Mouse (Mus musculus) lung, embryonic 14.5 days (tissue): ENCODE results near the gene Ddx39. TPM values are rescaled to one million over a fixed set of nuclear protein-coding genes. Genes with fewer than 3 reads are reported as not detected.

ENCODE experiments used
- ATAC-seq: fragments of 200-750 bp; cut with Nextera tagmentation; 2 replicates; pipeline ENCODE4 v1.8.0; 2017; ENCODE audit warnings: mild to moderate bottlenecking, moderate TSS enrichment, moderate library complexity; ENCODE audit not compliant: insufficient read depth
- DNase-seq: peaks from one replicate; pipeline ENCODE4 v3.0.0-alpha.2; 2015
- H3K27ac ChIP-seq: fragments of 300-500 bp; sonication (generic); 2 replicates; pipeline ENCODE4 v1.5.1; 2014; ENCODE audit warnings: low read depth, mild to moderate bottlenecking, moderate library complexity
- H3K27me3 ChIP-seq: fragments of 300-500 bp; sonication (generic); 2 replicates; pipeline ENCODE4 v1.6.1; 2014; ENCODE audit warnings: low read length, control low read depth; ENCODE audit not compliant: insufficient read depth
- H3K36me3 ChIP-seq: fragments of 300-500 bp; sonication (generic); 2 replicates; pipeline ENCODE4 v1.6.1; 2014; ENCODE audit warnings: control low read depth; ENCODE audit not compliant: insufficient read depth
- H3K4me1 ChIP-seq: fragments of 300-500 bp; sonication (generic); 2 replicates; pipeline ENCODE4 v1.6.1; 2014; ENCODE audit warnings: antibody characterized with exemption, control low read depth; ENCODE audit not compliant: insufficient read depth
- H3K4me2 ChIP-seq: fragments of 300-500 bp; sonication (generic); 2 replicates; pipeline ENCODE4 v1.6.1; 2014; ENCODE audit warnings: mild to moderate bottlenecking
- H3K4me3 ChIP-seq: fragments of 300-500 bp; sonication (generic); 2 replicates; pipeline ENCODE4 v1.5.1; 2014; ENCODE audit warnings: low read depth, low read length
- H3K9ac ChIP-seq: fragments of 300-500 bp; sonication (generic); 2 replicates; pipeline ENCODE4 v1.6.1; 2014
- H3K9me3 ChIP-seq: fragments of 300-500 bp; sonication (generic); 2 replicates; pipeline ENCODE4 v1.6.1; 2016; ENCODE audit warnings: low read depth, low read length, control low read depth
- CTCF ChIP-seq: IDR thresholded peaks from 2 replicates; pipeline ENCODE4 v1.5.1; 2016; ENCODE audit warnings: antibody characterized with exemption, low read depth
- WGBS: fragments of 180-500 bp; shearing (Covaris S2); extraction: QIAGEN DNeasy Blood & Tissue Kit; methylation state at CpG from one replicate; pipeline ENCODE4 v1.1.7; 2014; 5-methylcytosine and 5-hydroxymethylcytosine counted together
- polyA plus RNA-seq: library from polyadenylated mRNA; unstranded; fragments of >200 nt; fragmentation: Nextera tagmentation; extraction: Ambion mirVana; gene quantifications from 2 replicates; pipeline ENCODE4 v1.2.1, GENCODE M21; 2014

Ddx39 gene
- polyA plus RNA-seq, 1 experiment from 2014 or later = 199 TPM

DNA sequence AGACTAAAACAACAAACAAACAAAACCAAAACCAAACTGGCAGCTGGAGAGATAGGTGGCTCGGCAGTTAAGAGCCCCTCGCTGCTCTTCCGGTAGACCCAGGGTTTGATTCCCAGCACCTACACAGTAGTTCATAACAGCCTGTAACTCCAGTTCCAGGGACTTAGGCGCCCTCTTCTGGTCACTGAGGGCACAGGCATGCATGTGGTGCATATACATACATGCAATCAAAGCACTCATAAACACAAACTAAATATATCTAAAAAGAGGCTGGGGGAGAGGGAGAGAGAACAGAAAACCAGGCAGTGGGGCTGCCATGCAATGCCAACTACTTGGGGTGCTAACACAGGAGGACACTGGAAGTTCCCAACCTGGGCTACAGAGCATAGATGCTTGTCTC lies 22.4 kb downstream of the Ddx39 start:
- peak overlapping the region; percentile 92 for H3K4me2 ChIP-seq
- H3K27me3 ChIP-seq = no peaks in the 10 kb centered on the region
- peak; percentile 40; the same call in 1 of the 2 replicates for TF ChIP-seq CTCF
- 91% methylated on average over 4 of the region's 4 CpGs for WGBS
- no peaks in the 10 kb centered on the region for H3K9me3 ChIP-seq
- peaks cover 16% of the 10 kb centered on the region for H3K4me1 ChIP-seq
- H3K27ac ChIP-seq = 0 out of 2 replicates have a peak overlapping the region, but pooled peaks have one; percentile 12
- H3K9ac ChIP-seq = no peak overlapping the region
- H3K36me3 ChIP-seq = peaks cover 6% of the 10 kb centered on the region; the same call in 1 of the 2 replicates
- ATAC-seq (no peak), DNase-seq (no peak)
- H3K4me3 ChIP-seq = no peak overlapping the region

DNA sequence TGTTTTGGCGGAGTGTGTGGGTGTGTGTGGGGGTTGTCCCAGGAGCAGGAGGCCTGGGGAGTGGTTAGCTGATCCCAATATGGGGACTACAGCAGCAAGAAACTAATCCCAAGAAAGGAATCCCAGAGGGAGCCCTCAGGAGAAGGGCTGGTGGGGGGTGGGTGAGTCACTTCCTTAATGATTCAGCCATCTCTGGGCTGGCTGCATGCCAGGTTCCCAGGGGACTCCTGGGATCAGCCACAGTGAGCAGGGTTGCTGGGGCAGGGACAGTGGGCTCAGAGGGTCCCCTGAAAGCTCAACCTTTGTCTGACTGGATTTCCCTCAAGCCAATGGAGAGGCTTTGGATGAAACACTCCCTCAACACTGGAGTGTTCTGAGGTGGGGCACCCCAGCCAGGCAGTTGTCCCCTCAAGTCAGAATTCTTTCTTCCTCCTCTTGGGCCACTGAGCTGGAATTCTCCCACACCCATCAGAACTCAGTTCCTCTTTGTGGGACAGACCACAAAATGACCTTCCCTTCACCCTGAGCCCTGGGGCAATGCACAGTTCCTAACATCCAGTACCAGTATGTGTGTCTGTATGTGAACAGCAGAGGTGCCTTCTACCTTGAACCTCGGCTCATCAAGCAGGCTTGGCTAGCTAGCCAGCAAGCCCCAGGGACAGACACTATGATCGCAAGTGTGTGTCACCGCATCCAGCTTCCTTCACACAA lies 23.0 kb downstream of the Ddx39 start:
- peaks cover 16% of the 10 kb centered on the region for H3K4me1 ChIP-seq
- DNase-seq (peak; percentile 81), ATAC-seq (no peak)
- peak overlapping the region; percentile 92 for H3K4me2 ChIP-seq
- no peak overlapping the region; the same call in 1 of the 2 replicates for H3K9ac ChIP-seq
- 66% methylated on average over 4 of the region's 4 CpGs for WGBS
- no peaks in the 10 kb centered on the region for H3K9me3 ChIP-seq
- H3K4me3 ChIP-seq = no peak overlapping the region
- peak overlapping the region; percentile 47 for H3K27ac ChIP-seq
- 0 out of 2 replicates have a peak, but pooled peaks cover 3% of the 10 kb centered on the region for H3K27me3 ChIP-seq
- no peak for TF ChIP-seq CTCF
- peaks cover 6% of the 10 kb centered on the region; the same call in 1 of the 2 replicates for H3K36me3 ChIP-seq

DNA sequence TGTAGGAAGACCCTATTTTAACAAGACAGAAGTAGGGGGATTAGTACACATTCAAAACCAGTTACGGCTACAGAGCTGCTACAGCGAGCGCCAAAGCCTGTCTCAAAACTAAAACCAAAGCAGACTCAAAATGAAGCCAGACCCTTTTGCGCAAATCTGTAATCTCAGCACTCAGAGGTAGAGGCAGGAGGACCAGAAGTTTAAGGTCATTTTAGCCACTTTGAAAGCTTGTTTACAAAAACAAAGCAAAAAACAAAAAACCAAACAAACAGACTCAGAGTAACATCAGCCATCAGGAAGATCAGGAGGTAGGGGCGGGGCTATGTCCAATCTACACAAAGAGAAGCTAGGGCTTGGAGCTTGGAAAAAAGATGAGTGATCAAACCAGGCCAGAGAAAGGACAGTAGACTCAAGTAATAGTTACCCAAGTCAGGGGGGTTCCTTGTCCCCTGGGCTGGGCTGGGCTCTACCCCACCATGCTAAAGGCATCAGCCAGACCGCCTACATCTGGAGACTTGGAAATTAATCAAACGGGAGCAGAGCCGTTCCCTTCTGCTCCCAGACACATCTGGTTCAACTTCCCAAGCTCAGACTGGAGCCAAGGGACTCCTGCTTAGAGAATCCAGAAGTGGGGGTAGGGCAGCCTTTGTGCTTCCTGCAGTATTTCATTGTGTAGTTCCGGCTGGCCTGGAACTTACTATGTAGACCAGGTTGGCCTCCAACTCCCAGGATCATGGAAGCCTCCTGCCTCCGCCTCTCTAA lies 24.2 kb downstream of the Ddx39 start:
- peak overlapping the region; percentile 92 for H3K4me2 ChIP-seq
- peak overlapping the region; percentile 84 for H3K27ac ChIP-seq
- DNase-seq (peak; percentile 83), ATAC-seq (peak; percentile 47)
- no peaks in the 10 kb centered on the region for H3K36me3 ChIP-seq
- H3K4me3 ChIP-seq = peak overlapping the region; percentile 58; the same call in 1 of the 2 replicates
- H3K27me3 ChIP-seq = 0 out of 2 replicates have a peak, but pooled peaks cover 3% of the 10 kb centered on the region
- H3K9me3 ChIP-seq = no peaks in the 10 kb centered on the region
- H3K9ac ChIP-seq = no peak overlapping the region; the same call in 1 of the 2 replicates
- no peak for TF ChIP-seq CTCF
- WGBS = 55% methylated on average over 10 of the region's 10 CpGs
- peaks cover 16% of the 10 kb centered on the region for H3K4me1 ChIP-seq

DNA sequence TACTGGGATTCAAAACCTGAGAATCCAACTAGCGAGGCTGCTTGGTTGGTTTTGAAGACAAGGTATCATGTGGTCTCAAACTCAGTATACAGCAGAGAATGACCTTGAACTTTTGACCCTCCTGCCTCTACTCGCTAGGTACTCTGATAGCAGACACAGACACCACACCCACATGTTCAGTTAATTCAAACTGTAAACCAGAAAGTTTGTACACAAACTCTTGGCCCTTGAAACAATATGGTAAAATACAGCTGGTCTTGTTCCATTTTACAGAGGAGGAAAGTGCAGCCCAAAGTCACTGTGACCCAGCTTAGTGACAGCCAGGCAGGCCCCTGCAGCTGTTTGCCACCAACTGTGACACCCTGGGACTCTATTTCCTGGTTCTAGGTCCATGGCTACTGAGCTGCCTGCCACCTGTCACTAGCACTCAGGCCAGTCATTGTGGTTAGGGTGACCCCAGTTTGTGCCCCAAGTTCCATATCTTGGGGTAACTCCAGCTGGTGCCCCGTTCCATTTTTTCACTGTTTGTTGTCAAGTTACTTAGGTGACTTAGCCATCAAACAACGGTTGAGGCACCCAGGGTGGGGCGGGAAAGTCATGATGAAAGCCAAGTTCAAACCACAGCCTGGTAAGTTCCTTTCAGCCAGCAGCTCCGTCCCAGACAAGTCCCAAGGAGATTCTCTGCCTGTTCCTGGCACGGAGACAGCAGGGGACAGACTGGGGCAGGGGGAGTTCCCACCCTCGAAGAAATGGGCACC lies 24.9 kb downstream of the Ddx39 start:
- H3K4me1 ChIP-seq = peaks cover 16% of the 10 kb centered on the region
- no peak for TF ChIP-seq CTCF
- WGBS = 24% methylated on average over 8 of the region's 8 CpGs
- ATAC-seq (no peak), DNase-seq (peak; percentile 36)
- H3K36me3 ChIP-seq = no peaks in the 10 kb centered on the region
- no peaks in the 10 kb centered on the region for H3K9me3 ChIP-seq
- peak overlapping the region; percentile 92 for H3K4me2 ChIP-seq
- H3K4me3 ChIP-seq = peak overlapping the region; percentile 58
- peak overlapping the region; percentile 84 for H3K27ac ChIP-seq
- H3K9ac ChIP-seq = peak overlapping the region; percentile 29; the same call in 1 of the 2 replicates
- 0 out of 2 replicates have a peak, but pooled peaks cover 3% of the 10 kb centered on the region for H3K27me3 ChIP-seq

DNA sequence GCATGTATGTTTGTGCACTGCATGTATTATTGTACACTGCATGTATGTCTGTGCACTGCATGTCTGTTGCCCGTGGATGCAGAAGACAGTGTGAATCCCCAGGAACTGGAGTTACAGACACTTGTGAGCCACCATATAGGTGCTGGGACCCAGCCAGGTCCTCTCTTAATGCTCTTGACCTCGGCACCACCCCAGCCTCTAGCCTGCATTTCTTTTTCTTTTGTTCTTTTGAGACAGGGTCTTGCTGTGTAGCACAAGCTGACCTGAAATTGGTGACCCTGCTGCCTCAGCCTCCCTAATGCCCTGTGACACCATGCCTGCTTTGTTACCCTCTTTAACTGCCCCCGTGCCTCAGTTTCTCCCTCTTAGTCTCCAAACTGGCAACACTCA lies 25.6 kb downstream of the Ddx39 start:
- H3K36me3 ChIP-seq = no peaks in the 10 kb centered on the region
- peak overlapping the region; percentile 71 for H3K9ac ChIP-seq
- peaks cover 16% of the 10 kb centered on the region for H3K4me1 ChIP-seq
- DNase-seq = no peak
- ATAC-seq = peak; percentile 9; the same call in 1 of the 2 replicates
- peak overlapping the region; percentile 84 for H3K27ac ChIP-seq
- peak overlapping the region; percentile 58 for H3K4me3 ChIP-seq
- no peaks in the 10 kb centered on the region for H3K9me3 ChIP-seq
- H3K4me2 ChIP-seq = peak overlapping the region; percentile 92
- no peak for TF ChIP-seq CTCF
- whole genome bisulfite sequencing = 12% methylated on average over 3 of the region's 3 CpGs
- H3K27me3 ChIP-seq = 0 out of 2 replicates have a peak, but pooled peaks cover 3% of the 10 kb centered on the region

DNA sequence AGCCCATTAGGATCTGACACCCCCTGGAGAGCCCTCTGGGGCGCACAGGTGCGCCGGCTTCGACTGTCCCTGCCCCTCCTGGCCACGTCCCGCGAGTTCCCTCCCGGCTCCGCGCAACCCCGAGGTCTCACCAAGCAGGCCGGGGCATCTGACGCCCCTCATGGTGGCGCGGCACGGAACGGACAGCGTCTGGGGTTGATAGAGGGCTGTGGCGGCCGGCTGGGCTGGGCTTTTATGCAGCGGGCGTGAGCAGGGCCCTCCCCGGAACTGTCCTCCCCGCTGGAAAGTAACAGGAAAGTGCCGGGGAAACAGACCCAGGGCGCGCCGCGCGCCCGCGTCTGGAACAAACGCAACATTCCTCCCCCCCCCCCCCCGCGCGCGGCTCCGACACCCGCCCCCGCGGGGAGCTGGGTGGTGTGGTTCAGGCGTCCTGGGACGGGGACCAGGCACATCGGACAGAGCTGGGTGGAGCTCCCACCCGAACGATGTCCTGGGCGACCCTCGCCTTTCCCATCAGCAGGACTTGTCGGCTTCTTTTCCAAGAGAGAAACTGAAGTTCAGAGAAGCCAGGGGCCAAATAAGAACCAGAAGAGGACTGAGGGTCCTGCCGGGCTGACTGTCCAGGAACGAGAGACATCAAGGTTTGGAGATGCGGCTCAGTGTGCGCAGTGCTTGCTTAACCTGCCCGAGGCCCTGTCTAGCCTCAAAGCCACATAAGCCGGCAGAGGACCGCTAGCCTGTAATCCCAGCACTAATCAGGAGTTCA lies 26.2 kb downstream of the Ddx39 start, which contains the start of gene Adgre5:
Gene Adgre5, minus strand, starts transcription at position 351 of the 766 bp plus-strand sequence.
- DNase-seq = peak; percentile 87

More for the DNA sequence above, 26.2 kb downstream of the Ddx39 start, which contains the start of gene Adgre5:
- WGBS = under 1% methylated on average over 54 of the region's 56 CpGs
- TF ChIP-seq CTCF = no peak
- Histone ChIP-seq H3K4me3 (peak within 1 kb of the TSS; percentile 58), H3K36me3 (no peaks in the 10 kb centered on the region), H3K9me3 (no peaks in the 10 kb centered on the region), H3K27me3 (0 out of 2 replicates have a peak, but pooled peaks cover 3% of the 10 kb centered on the region), H3K4me1 (peaks cover 16% of the 10 kb centered on the region), H3K9ac (peak within 1 kb of the TSS; percentile 71), H3K27ac (peak within 1 kb of the TSS; percentile 84), H3K4me2 (peak within 1 kb of the TSS; percentile 92)
- ATAC-seq = peak; percentile 76
